Mouse (Mus musculus): ENCODE results near the gene Pank1.

Pank1 gene

GRCm38 (mm10) chr19:34877898-34878602 is 1.2 kb downstream of the Pank1 start:
- WGBS = under 1% methylated on average over 45 of the region's 45 CpGs

GRCm38 (mm10) chr19:34876676-34877075 is 2.6 kb downstream of the Pank1 start:
- 89% methylated on average over 7 of the region's 7 CpGs for WGBS

- WGBS = 77% methylated on average over 3 of the region's 3 CpGs
These were observed 9.9 kb downstream of the Pank1 start for GRCm38 (mm10) chr19:34869375-34869774.

DNA sequence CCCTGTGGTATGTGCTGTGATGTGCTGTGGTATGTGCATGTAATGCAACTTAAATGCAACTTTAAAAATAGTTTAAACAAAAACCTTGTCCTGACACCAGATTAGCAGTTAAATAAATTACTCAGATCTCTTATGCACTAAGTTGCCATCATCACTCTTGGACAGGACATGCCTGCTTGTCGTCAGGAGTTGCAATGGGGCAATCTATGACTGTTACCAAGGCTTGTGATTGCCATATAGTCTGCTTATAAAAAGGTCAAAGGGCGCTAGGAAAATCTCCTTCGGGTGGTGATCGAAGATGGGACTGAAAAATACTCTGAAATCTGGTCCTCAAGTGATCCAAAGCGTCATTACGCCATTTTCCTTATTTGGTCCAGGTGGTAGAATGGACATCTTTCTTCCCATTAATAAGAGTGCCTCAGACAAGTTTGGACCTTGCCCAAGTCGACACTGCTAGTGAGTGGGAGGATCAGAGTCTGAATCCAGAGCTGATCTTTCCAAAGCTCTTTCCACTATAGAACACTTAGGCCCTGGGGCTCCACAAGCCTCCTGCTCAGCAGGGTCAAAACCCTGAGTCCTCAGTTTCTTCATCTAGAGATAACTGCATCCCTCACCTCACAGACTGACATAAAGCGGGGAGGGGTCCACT is 11.0 kb downstream of the Pank1 start:
- WGBS = 91% methylated on average over 8 of the region's 8 CpGs

DNA sequence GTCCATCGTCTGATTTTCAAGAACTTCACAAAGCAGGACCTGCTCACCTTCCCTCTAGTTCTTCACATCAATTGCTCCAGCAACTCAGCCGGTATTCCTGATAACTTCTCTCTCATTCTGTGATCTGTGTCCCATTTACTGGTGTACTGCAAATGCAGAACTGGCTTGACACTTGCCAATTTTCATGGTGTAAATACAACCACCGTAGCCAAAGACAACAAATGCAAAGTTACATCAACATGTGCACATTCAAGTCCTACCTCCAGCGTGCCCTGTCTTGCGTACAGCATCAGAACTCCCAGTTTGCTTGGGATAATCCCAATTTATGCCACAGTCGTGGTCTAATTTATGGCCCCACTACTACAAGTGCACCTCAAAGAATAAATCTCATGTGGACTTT is 15.5 kb downstream of the Pank1 start:
- 83% methylated on average over 6 of the region's 6 CpGs for WGBS

- 66% methylated on average over 12 of the region's 12 CpGs for WGBS
These were observed 23.1 kb downstream of the Pank1 start for GRCm38 (mm10) chr19:34856021-34856651.

GRCm38 (mm10) chr19:34851161-34851560 is 28.1 kb downstream of the Pank1 start:
- 96% methylated on average over 3 of the region's 3 CpGs for whole genome bisulfite sequencing

GRCm38 (mm10) chr19:34849426-34849825 is 29.8 kb downstream of the Pank1 start:
- WGBS = 97% methylated on average over 7 of the region's 7 CpGs

GRCm38 (mm10) chr19:34848164-34848563 is 31.1 kb downstream of the Pank1 start:
- WGBS = 96% methylated on average over 9 of the region's 9 CpGs

- WGBS = 86% methylated on average over 3 of the region's 3 CpGs
These were observed 32.2 kb downstream of the Pank1 start for GRCm38 (mm10) chr19:34847103-34847502.

DNA sequence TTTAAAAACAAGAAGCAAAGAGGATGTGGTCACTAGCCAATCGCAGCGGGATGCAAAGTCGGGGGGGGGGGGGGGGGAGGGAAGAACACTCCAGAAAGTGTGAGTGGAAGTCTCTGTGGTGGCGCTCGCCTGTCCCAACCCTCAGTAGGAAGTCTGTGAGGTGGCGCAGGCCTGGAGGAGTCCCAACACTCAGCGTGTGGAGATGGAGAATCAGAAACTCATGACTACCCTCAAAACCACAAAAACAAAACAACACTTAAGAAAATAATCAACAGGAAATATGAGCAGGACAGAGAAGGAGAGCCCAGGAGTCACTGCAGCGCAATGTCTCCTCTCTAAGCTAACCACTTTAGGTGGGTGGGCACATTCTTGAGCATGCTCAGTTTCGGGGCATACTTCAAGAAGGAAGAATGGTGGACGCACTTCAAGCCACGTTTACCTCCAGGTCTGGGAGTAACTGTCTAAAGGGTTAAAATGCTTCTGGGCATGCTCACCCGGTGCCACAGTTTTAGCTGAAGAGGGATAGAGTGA is 32.7 kb downstream of the Pank1 start:
- WGBS = 57% methylated on average over 12 of the region's 12 CpGs

- 73% methylated on average over 7 of the region's 7 CpGs for WGBS
These were observed 33.2 kb downstream of the Pank1 start for GRCm38 (mm10) chr19:34846005-34846404.

GRCm38 (mm10) chr19:34845331-34845730 is 33.9 kb downstream of the Pank1 start:
- 96% methylated on average over 8 of the region's 8 CpGs for WGBS

GRCm38 (mm10) chr19:34844760-34845159 is 34.5 kb downstream of the Pank1 start:
- WGBS = 85% methylated on average over 5 of the region's 5 CpGs

- WGBS = 47% methylated on average over 9 of the region's 9 CpGs
These were observed 35.2 kb downstream of the Pank1 start for GRCm38 (mm10) chr19:34844047-34844446.

GRCm38 (mm10) chr19:34841719-34842506 is 37.3 kb downstream of the Pank1 start:
- 54% methylated on average over 9 of the region's 9 CpGs for WGBS

DNA sequence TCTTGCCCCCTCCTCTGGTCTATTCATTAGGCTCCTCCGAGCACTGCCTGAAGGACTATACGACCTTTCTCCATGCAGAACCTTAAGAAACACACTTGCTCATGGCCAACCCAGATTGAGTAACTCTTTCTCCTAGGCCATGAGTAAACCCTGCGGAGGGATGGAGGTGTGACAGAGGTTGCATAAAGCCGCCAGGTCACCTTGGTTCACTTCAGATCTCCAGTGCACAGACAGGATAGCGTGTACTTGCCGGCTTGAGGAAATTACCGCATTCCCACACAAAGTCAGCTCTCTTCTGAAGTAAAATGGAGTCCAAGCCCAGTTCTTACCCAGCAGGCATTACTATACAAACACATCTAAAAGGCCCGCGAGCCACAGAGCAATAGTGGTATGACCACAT is 40.6 kb downstream of the Pank1 start:
- 97% methylated on average over 9 of the region's 9 CpGs for WGBS

GRCm38 (mm10) chr19:34831702-34832101 is 47.6 kb downstream of the Pank1 start:
- 79% methylated on average over 4 of the region's 4 CpGs for WGBS

DNA sequence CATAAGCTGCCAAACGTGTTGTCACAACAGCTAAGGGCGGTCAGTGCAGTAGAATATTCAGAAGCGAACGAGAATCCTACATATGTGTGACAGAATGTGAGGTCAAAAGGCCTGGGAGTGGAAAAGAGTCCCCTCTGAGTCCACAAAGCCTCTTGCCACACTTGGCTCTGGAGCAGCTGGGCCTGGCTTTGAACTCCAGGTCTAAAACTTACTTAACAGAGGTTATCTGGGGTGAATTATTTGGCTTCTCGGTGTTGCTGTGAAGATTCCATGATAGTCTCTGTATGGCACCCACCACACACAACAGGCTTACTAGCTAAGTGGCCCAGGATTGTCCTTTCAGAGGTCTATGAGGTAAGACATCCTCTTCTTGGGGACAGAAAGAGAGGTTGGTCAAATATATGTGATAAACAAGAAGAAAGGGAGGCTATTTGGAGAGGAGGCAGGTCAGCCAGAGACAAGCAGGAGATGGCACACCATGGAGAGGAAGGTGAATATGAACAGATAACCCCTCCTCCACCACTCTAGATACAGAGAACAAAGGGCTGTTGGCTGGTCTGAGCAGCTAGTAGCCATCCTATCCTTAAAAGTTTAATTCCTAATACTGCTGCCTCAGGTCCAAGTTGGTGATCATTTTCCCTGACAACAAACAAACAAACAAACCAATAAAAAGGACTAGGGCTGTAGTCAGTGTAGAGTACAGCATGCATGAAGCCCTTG is 51.2 kb downstream of the Pank1 start:
- 92% methylated on average over 5 of the region's 5 CpGs for WGBS

- WGBS = 80% methylated on average over 6 of the region's 6 CpGs
These were observed 51.8 kb downstream of the Pank1 start for GRCm38 (mm10) chr19:34827444-34827843.

- WGBS = 66% methylated on average over 13 of the region's 13 CpGs
These were observed 53.2 kb downstream of the Pank1 start for GRCm38 (mm10) chr19:34825946-34826655.
